In genomic region chr13:42098522-42098921, GRCm38 (mm10) we compare ENCODE assay signal across 18 mouse cellular contexts. TPM values are rescaled to one million over a fixed set of nuclear protein-coding genes. Genes with fewer than 3 reads are reported as not detected.
DNase-seq lines count a peak whose midpoint lies in the region; ATAC-seq and TF ChIP-seq lines count a peak whose summit lies in the region.
"Had no signal": no experiment of that assay in that cellular context is flagged by ENCODE, and none has a peak within 500 bp of the region (broad histone marks: within the 10 kb centered on the region; RNA-seq: fewer than 3 reads in every experiment).

No protein-coding gene starts in this region.

- WGBS in heart, embryonic 10.5 days = 97% methylated on average over 1 of the region's 1 CpGs
- 97% methylated on average over 1 of the region's 1 CpGs for WGBS in lung, embryonic 14.5 days
- 98% methylated on average over 1 of the region's 1 CpGs for WGBS in lung, adult 2 months
- whole genome bisulfite sequencing in midbrain, embryonic 11.5 days = 91% methylated on average over 1 of the region's 1 CpGs

- no peaks in the 10 kb centered on the region for H3K9me3 ChIP-seq in heart, embryonic 10.5 days
- H3K9me3 ChIP-seq in lung, embryonic 14.5 days (ENCODE audit: low read depth, low read length) = no peaks in the 10 kb centered on the region
- H3K9me3 ChIP-seq in E14TG2a.4 (ENCODE audit: low read length) = 0 out of 2 replicates have a peak, but pooled peaks cover 3% of the 10 kb centered on the region
- H3K9me3 ChIP-seq in midbrain, embryonic 11.5 days (ENCODE audit: control insufficient read depth, low read length) = no peaks in the 10 kb centered on the region; the same call in 1 of the 2 replicates
- H3K9me3 ChIP-seq: liver, embryonic 15.5 days; neural tube, embryonic 15.5 days had no signal

- H3K9ac ChIP-seq in lung, embryonic 14.5 days = no peak overlapping the region
- H3K9ac ChIP-seq in midbrain, embryonic 11.5 days (ENCODE audit: low read length) = no peak overlapping the region
- H3K9ac ChIP-seq: liver, embryonic 15.5 days; neural tube, embryonic 15.5 days had no signal

- peak; percentile 42 for TF ChIP-seq CTCF in lung, embryonic 14.5 days (IDR thresholded peaks at IDR 0.05; ENCODE audit: low read depth)
- no peak for TF ChIP-seq CTCF in lung, adult 2 months (IDR thresholded peaks at IDR 0.05; ENCODE audit: insufficient read depth, low read length)
- TF ChIP-seq CTCF in E14TG2a.4 (conservative IDR thresholded peaks at IDR 0.05; ENCODE audit: low read length) = peak; percentile 57

- peaks cover 40% of the 10 kb centered on the region for H3K4me1 ChIP-seq in heart, embryonic 10.5 days
- H3K4me1 ChIP-seq in lung, embryonic 14.5 days (ENCODE audit: insufficient read depth) = peaks cover 12% of the 10 kb centered on the region
- H3K4me1 ChIP-seq in lung, adult 2 months (ENCODE audit: control insufficient read depth, insufficient read depth, low read length) = peaks cover 16% of the 10 kb centered on the region
- H3K4me1 ChIP-seq in E14TG2a.4 (replicated peaks; ENCODE audit: low read depth, low read length) = peaks cover 11% of the 10 kb centered on the region; the same call in 1 of the 2 replicates
- H3K4me1 ChIP-seq in midbrain, embryonic 11.5 days (ENCODE audit: control insufficient read depth, insufficient read depth, low read length) = peaks cover 24% of the 10 kb centered on the region

- no peak for ATAC-seq in lung, embryonic 14.5 days (ENCODE audit: insufficient read depth)
- ATAC-seq in midbrain, embryonic 11.5 days (ENCODE audit: low FRiP score) = no peak
- ATAC-seq: hindbrain, embryonic 16.5 days had no signal

- no peaks in the 10 kb centered on the region for H3K27me3 ChIP-seq in heart, embryonic 10.5 days (ENCODE audit: insufficient read depth, poor library complexity, severe bottlenecking)
- H3K27me3 ChIP-seq in lung, embryonic 14.5 days (ENCODE audit: insufficient read depth, low read length) = no peaks in the 10 kb centered on the region
- H3K27me3 ChIP-seq in E14TG2a.4 (ENCODE audit: insufficient read depth, low read length) = no peaks in the 10 kb centered on the region
- no peaks in the 10 kb centered on the region for H3K27me3 ChIP-seq in midbrain, embryonic 11.5 days (ENCODE audit: control insufficient read depth, insufficient read depth, low read length)
- H3K27me3 ChIP-seq: liver, embryonic 15.5 days; neural tube, embryonic 15.5 days had no signal

- no peak overlapping the region for H3K27ac ChIP-seq in heart, embryonic 10.5 days
- no peak overlapping the region for H3K27ac ChIP-seq in lung, embryonic 14.5 days (ENCODE audit: low read depth)
- no peak overlapping the region for H3K27ac ChIP-seq in midbrain, embryonic 11.5 days (ENCODE audit: low read depth, low read length)
- H3K27ac ChIP-seq: liver, embryonic 15.5 days; neural tube, embryonic 15.5 days had no signal

- H3K4me3 ChIP-seq in heart, embryonic 10.5 days = no peak overlapping the region
- H3K4me3 ChIP-seq in lung, embryonic 14.5 days (ENCODE audit: low read depth, low read length) = no peak overlapping the region
- H3K4me3 ChIP-seq in lung, adult 2 months (replicated peaks; ENCODE audit: extremely low read depth, low read depth, low read length) = no peak overlapping the region
- H3K4me3 ChIP-seq in E14TG2a.4 (replicated peaks; ENCODE audit: low read length) = no peak overlapping the region
- no peak overlapping the region for H3K4me3 ChIP-seq in midbrain, embryonic 11.5 days (ENCODE audit: low read depth, low read length)
- H3K4me3 ChIP-seq: erythroblast, embryonic 14.5 days; liver, embryonic 15.5 days; neural tube, embryonic 15.5 days had no signal

- no peak overlapping the region for H3K4me2 ChIP-seq in lung, embryonic 14.5 days
- H3K4me2 ChIP-seq in midbrain, embryonic 11.5 days = no peak overlapping the region
- H3K4me2 ChIP-seq: liver, embryonic 15.5 days; neural tube, embryonic 15.5 days had no signal

- DNase-seq in heart, embryonic 10.5 days (ENCODE audit: low spot score) = peak; percentile 19
- DNase-seq in heart, adult 18-20 months = no peak
- no peak for DNase-seq in lung, embryonic 14.5 days
- DNase-seq in lung, adult 2 months = no peak
- peak; percentile 54 for DNase-seq in induced T-regulatory cell, adult 2 months (ENCODE audit: low read depth)
- DNase-seq in ovary, adult 18-20 months (ENCODE audit: low spot score) = no peak
- DNase-seq in midbrain, embryonic 11.5 days (ENCODE audit: low spot score, missing footprints) = no peak
- DNase-seq: cerebellum, adult 8-10 months; gastrocnemius, postnatal 36 days; kidney, postnatal 10 days; layer of hippocampus, adult 9-11 months; left cerebral cortex, postnatal 4 days; right cerebral cortex, adult 18-20 months had no signal

- peaks cover 6% of the 10 kb centered on the region for H3K36me3 ChIP-seq in heart, embryonic 10.5 days
- H3K36me3 ChIP-seq in lung, embryonic 14.5 days (ENCODE audit: insufficient read depth) = no peaks in the 10 kb centered on the region
- no peaks in the 10 kb centered on the region for H3K36me3 ChIP-seq in E14TG2a.4 (ENCODE audit: insufficient read depth, low read length)
- H3K36me3 ChIP-seq in midbrain, embryonic 11.5 days (ENCODE audit: control insufficient read depth, insufficient read depth, low read length) = no peaks in the 10 kb centered on the region
- H3K36me3 ChIP-seq: neural tube, embryonic 15.5 days had no signal

- TF ChIP-seq POLR2A in lung, adult 2 months (IDR thresholded peaks at IDR 0.05; ENCODE audit: borderline replicate concordance, extremely low read depth, low read depth, low read length) = no peak

RNA-seq across cellular contexts. Expression of gene Hivep1, which starts 46.7 kb away (rescaled TPM):
- 7.5 and 8.2 TPM in 2 replicates for polyA plus RNA-seq in heart, embryonic 10.5 days (2016; fragmentation: Nextera tagmentation; extraction: Ambion mirVana)
- total RNA-seq in heart, adult 18-20 months (2021) = 10 to 100 TPM; 23.8 to 25.9 TPM
- 12.1 and 12.3 TPM in 2 replicates for polyA plus RNA-seq in lung, embryonic 14.5 days (2014; fragmentation: Nextera tagmentation; extraction: Ambion mirVana)
- 35.9 and 41.8 TPM in 2 replicates for polyA plus RNA-seq in lung, adult 2 months (2012; rRNA removed)
- 12.0 and 12.9 TPM in 2 replicates for polyA plus RNA-seq in midbrain, embryonic 11.5 days (2014; fragmentation: Nextera tagmentation; extraction: Ambion mirVana)

Comparison
In these comparisons a context has a peak if more than half of its experiments do, and no peak if none do; other contexts are left out.
1. DNase-seq: peak in heart, embryonic 10.5 days (single experiment) and induced T-regulatory cell, adult 2 months (single experiment); none in heart, adult 18-20 months (0 of 2), lung, embryonic 14.5 days (single experiment), lung, adult 2 months (single experiment), ovary, adult 18-20 months (single experiment) and midbrain, embryonic 11.5 days (single experiment).